Mouse (Mus musculus): Measurements from ENCODE around the gene Mrps10.

DNA sequence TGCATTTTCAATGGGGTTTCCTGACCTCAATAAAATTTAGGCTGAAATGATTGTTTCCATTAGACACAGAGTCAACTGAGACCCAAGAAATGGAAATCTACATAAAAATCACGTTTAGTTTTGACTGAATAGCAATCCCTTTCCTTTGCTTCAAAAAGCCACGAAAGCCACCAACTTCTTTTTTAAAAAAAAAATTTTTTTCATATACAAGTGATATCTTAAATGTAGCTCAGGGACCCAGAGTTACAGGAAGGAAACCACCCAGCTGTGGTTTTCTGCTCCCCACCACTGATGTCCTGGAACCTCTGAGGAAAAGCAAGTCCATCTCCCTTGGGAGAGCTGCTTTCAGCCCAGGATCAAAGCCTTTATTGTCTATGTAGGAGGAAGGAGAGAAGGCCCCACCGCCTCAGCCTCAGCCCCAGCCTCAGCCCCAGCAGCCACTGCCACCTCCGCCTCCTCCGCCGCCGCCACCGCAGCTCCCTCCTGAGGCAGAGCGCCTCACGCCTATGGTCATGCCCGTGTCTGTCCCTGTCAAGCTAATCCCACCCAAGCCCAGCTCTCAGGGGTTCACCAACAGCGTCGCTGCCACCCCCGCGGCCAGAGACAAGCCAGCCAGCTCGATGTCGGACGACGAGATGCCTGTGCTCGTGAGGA is 49.6 kb upstream of the Mrps10 start:
- TF ChIP-seq CTCF (IDR thresholded peaks at IDR 0.05; ENCODE audit: control insufficient read depth, insufficient read depth, low read length) (no peak), POLR2A (IDR thresholded peaks at IDR 0.05; ENCODE audit: borderline replicate concordance, control insufficient read depth, low read depth, low read length) (no peak)
